Mouse (Mus musculus) megakaryocyte, embryonic 14.5 days (primary cell): ENCODE results near the gene Zfp775.

Source experiments
- FLI1 ChIP-seq: IDR thresholded peaks from 2 replicates; pipeline ENCODE4 v1.6.1; 2012; ENCODE audit warnings: low read length, inconsistent platforms, mixed read lengths
- GATA1 ChIP-seq: IDR thresholded peaks from 3 replicates; pipeline ENCODE4 v1.6.1; 2012; ENCODE audit warnings: mixed read lengths, low read length, inconsistent platforms, borderline replicate concordance

DNA sequence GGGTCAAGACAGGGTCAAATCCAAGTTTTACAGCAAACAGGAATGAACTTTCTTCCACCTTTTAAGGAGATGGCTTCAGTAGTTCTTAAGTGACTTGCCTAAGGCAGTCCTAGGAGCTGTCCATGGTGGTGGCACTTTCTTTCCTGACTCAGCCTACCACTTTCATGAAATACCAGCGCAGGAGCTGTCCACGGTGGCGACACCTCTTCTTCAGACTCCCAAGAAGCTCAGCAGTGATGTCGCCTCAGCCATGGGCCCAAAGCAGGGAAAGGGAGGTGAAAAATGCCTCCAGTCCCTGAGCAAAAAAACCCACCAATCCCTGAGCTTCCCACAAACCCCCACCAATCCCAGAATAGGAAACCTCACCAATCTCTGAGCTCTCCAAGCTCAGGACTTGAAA lies 48.9 kb upstream of the Zfp775 start:
- TF ChIP-seq GATA1 = no peak
- no peak for TF ChIP-seq FLI1
